Mouse (Mus musculus): ENCODE data around the gene Gm17334.
A peak's percentile ranks its signal among the peaks of the same experiment; 100 is the strongest.
"Not testable (repeated sequence)": the region's sequence is repeated elsewhere in the genome, so short reads cannot be mapped to it uniquely, and the experiment has no call there.

Gene Gm17334

GRCm38 (mm10) chr11:53771001-53771744, 1.8 kb downstream of the Gm17334 start:
- DNase-seq (ENCODE audit: low spot score): no peak

GRCm38 (mm10) chr11:53770125-53770791, 2.7 kb downstream of the Gm17334 start:
- DNase-seq (ENCODE audit: low spot score): peak; percentile 74

GRCm38 (mm10) chr11:53769760-53770124, 3.2 kb downstream of the Gm17334 start, which contains the start of gene Irf1:
Gene Irf1, plus strand, starts transcription at chr11:53770014.
- DNase-seq (ENCODE audit: low spot score): peak; percentile 91

GRCm38 (mm10) chr11:53769185-53769576, 3.8 kb downstream of the Gm17334 start:
- DNase-seq (ENCODE audit: low spot score): no peak

GRCm38 (mm10) chr11:53768422-53769184, 4.4 kb downstream of the Gm17334 start:
- no peak for DNase-seq (ENCODE audit: low spot score)

GRCm38 (mm10) chr11:53764581-53764980, 8.4 kb downstream of the Gm17334 start:
- no peak for DNase-seq (ENCODE audit: low spot score)

GRCm38 (mm10) chr11:53763496-53764140, 9.4 kb downstream of the Gm17334 start:
- peak; percentile 64 for DNase-seq (ENCODE audit: low spot score)

- peak; percentile 52 for DNase-seq (ENCODE audit: low spot score)
Observed at GRCm38 (mm10) chr11:53762827-53763495, 10.0 kb downstream of the Gm17334 start.

GRCm38 (mm10) chr11:53762426-53762825, 10.6 kb downstream of the Gm17334 start:
- DNase-seq (ENCODE audit: low spot score): no peak

- DNase-seq (ENCODE audit: low spot score): no peak
Observed at GRCm38 (mm10) chr11:53761822-53762221, 11.2 kb downstream of the Gm17334 start.

- no peak for DNase-seq (ENCODE audit: low spot score)
Observed at GRCm38 (mm10) chr11:53761284-53761683, 11.7 kb downstream of the Gm17334 start.

GRCm38 (mm10) chr11:53759545-53760406, 13.2 kb downstream of the Gm17334 start:
- peak; percentile 38 for DNase-seq (ENCODE audit: low spot score)

- DNase-seq (ENCODE audit: low spot score): peak; percentile 43
Observed at GRCm38 (mm10) chr11:53758791-53759351, 14.1 kb downstream of the Gm17334 start.

GRCm38 (mm10) chr11:53758033-53758432, 15.0 kb downstream of the Gm17334 start:
- not testable (repeated sequence) for DNase-seq (ENCODE audit: low spot score)

- no peak for DNase-seq (ENCODE audit: low spot score)
Observed at GRCm38 (mm10) chr11:53757612-53758011, 15.4 kb downstream of the Gm17334 start.

- DNase-seq (ENCODE audit: low spot score): no peak
Observed at GRCm38 (mm10) chr11:53755011-53755595, 17.9 kb downstream of the Gm17334 start.

- no peak for DNase-seq (ENCODE audit: low spot score)
Observed at GRCm38 (mm10) chr11:53749716-53750352, 23.2 kb downstream of the Gm17334 start.

GRCm38 (mm10) chr11:53749306-53749705, 23.7 kb downstream of the Gm17334 start:
- DNase-seq (ENCODE audit: low spot score): no peak

GRCm38 (mm10) chr11:53748614-53749013, 24.4 kb downstream of the Gm17334 start:
- no peak for DNase-seq (ENCODE audit: low spot score)

All from embryo, embryonic 10 days (tissue).